Mouse (Mus musculus) frontal cortex, adult 2 months (tissue): ENCODE measurements around the gene Ncam1. TPM values are rescaled to one million over a fixed set of nuclear protein-coding genes. Genes with fewer than 3 reads are reported as not detected.
A peak's percentile ranks its signal among the peaks of the same experiment; 100 is the strongest.

Source experiments
- DNase-seq, 2 experiments: peaks; one replicate each; pipeline ENCODE4 v3.0.0; 2022; ENCODE audit warnings: low spot score in 1 of 2; ENCODE audit errors: extremely low spot score in 1 of 2
- polyA plus RNA-seq: library from polyadenylated mRNA; depleted of rRNA; stranded (reverse); fragments of >200 nt; gene quantifications from 2 replicates; pipeline ENCODE4 v1.2.3, GENCODE M21; 2012

Gene Ncam1
- polyA plus RNA-seq, 1 experiment = 148 TPM

- DNase-seq = no peak
These were observed 274.8 kb downstream of the Ncam1 start for GRCm38 (mm10) chr9:49523881-49524280.

GRCm38 (mm10) chr9:49514306-49514705 lies 284.4 kb downstream of the Ncam1 start:
- no peak for DNase-seq

- DNase-seq = no peak
These were observed 288.1 kb downstream of the Ncam1 start for GRCm38 (mm10) chr9:49510666-49511065.

- DNase-seq = no peak
These were observed 289.1 kb downstream of the Ncam1 start for GRCm38 (mm10) chr9:49509628-49510027.

- peak; percentile 37 to 39 for DNase-seq
These were observed 289.6 kb downstream of the Ncam1 start for GRCm38 (mm10) chr9:49509094-49509493.

- DNase-seq = no peak
These were observed 290.7 kb downstream of the Ncam1 start for GRCm38 (mm10) chr9:49507829-49508585.

GRCm38 (mm10) chr9:49504658-49505057 lies 294.1 kb downstream of the Ncam1 start:
- no peak for DNase-seq

GRCm38 (mm10) chr9:49502245-49502644 lies 296.5 kb downstream of the Ncam1 start:
- no peak for DNase-seq

GRCm38 (mm10) chr9:49499878-49500277 lies 298.8 kb downstream of the Ncam1 start:
- no peak for DNase-seq

GRCm38 (mm10) chr9:49493979-49494649 lies 304.6 kb downstream of the Ncam1 start:
- DNase-seq = peak in 1 of 2 experiments; percentile 87

- no peak for DNase-seq
These were observed 308.1 kb downstream of the Ncam1 start for GRCm38 (mm10) chr9:49490609-49491008.

GRCm38 (mm10) chr9:49488912-49489895 lies 309.5 kb downstream of the Ncam1 start:
- DNase-seq = peak in 1 of 2 experiments; percentile 92

- no peak for DNase-seq
These were observed 310.5 kb downstream of the Ncam1 start for GRCm38 (mm10) chr9:49488258-49488657.

GRCm38 (mm10) chr9:49487657-49487943 lies 311.1 kb downstream of the Ncam1 start:
- DNase-seq = no peak

- DNase-seq = no peak
These were observed 311.7 kb downstream of the Ncam1 start for GRCm38 (mm10) chr9:49486805-49487656.

GRCm38 (mm10) chr9:49485892-49486311 lies 312.8 kb downstream of the Ncam1 start, which contains the start of gene Ttc12:
Gene Ttc12, minus strand, starts transcription at chr9:49486225.
- peak in 1 of 2 experiments; percentile 56 for DNase-seq

GRCm38 (mm10) chr9:49485250-49485891 lies 313.4 kb downstream of the Ncam1 start:
- DNase-seq = peak in 1 of 2 experiments; percentile 69

GRCm38 (mm10) chr9:49483316-49483715 lies 315.4 kb downstream of the Ncam1 start:
- DNase-seq = no peak

- no peak for DNase-seq
These were observed 326.6 kb downstream of the Ncam1 start for GRCm38 (mm10) chr9:49472126-49472525.
